Mouse (Mus musculus) heart, adult 2 months (tissue): Measurements from ENCODE around the gene Stk36. TPM values are rescaled to one million over a fixed set of nuclear protein-coding genes. Genes with fewer than 3 reads are reported as not detected.

Experiments
- DNase-seq, 2 experiments: peaks; one replicate each; pipeline ENCODE4 v3.0.0; 2021
- H3K27ac ChIP-seq: fragments of 200-600 bp; 2 replicates; pipeline ENCODE4 v1.8.1; 2022
- H3K27me3 ChIP-seq: fragments of 200-500 bp; 2 replicates; pipeline ENCODE4 v1.6.1; 2012; ENCODE audit warnings: mild to moderate bottlenecking, low read length, inconsistent platforms, mixed read lengths; ENCODE audit not compliant: control insufficient read depth, insufficient read depth
- H3K36me3 ChIP-seq: fragments of 200-500 bp; 2 replicates; pipeline ENCODE4 v1.6.1; 2012; ENCODE audit warnings: low read length, inconsistent platforms; ENCODE audit not compliant: control insufficient read depth, insufficient read depth
- H3K4me1 ChIP-seq: fragments of 200-500 bp; 2 replicates; pipeline ENCODE4 v1.6.1; 2011; ENCODE audit warnings: low read length; ENCODE audit not compliant: control insufficient read depth, insufficient read depth
- H3K4me3 ChIP-seq: fragments of 200-600 bp; 2 replicates; pipeline ENCODE4 v1.8.1; 2022
- H3K79me2 ChIP-seq: fragments of 200-500 bp; replicated peaks from 2 replicates; pipeline ENCODE4 v1.6.1; 2012; ENCODE audit warnings: mild to moderate bottlenecking, inconsistent platforms, low read length, moderate library complexity, mixed read lengths; ENCODE audit not compliant: control insufficient read depth, insufficient read depth
- H3K9ac ChIP-seq: fragments of 200-500 bp; 2 replicates; pipeline ENCODE4 v1.6.1; 2012; ENCODE audit warnings: low read depth, mild to moderate bottlenecking, control low read depth, inconsistent platforms, low read length, mixed read lengths
- CTCF ChIP-seq: fragments of 200-600 bp; IDR thresholded peaks from 2 replicates; pipeline ENCODE4 v1.8.1; 2022; ENCODE audit warnings: antibody characterized with exemption, mild to moderate bottlenecking, moderate library complexity
- EP300 ChIP-seq: fragments of 200-500 bp; IDR thresholded peaks from 2 replicates; pipeline ENCODE4 v1.6.1; 2011; ENCODE audit warnings: low read depth, low read length, control low read depth; ENCODE audit not compliant: insufficient read depth
- POLR2A ChIP-seq: fragments of 200-500 bp; IDR thresholded peaks from 2 replicates; pipeline ENCODE4 v1.6.1; 2011; ENCODE audit warnings: mild to moderate bottlenecking, low read depth, low read length, control low read depth; ENCODE audit not compliant: insufficient read depth
- WGBS: fragments of 180-500 bp; shearing (Covaris S2); methylation state at CpG from one replicate; pipeline ENCODE4 v1.1.7; 2018; 5-methylcytosine and 5-hydroxymethylcytosine counted together
- intact Hi-C: fragments of 180-260 bp; cut with DNase I; formaldehyde crosslinking; loops from one replicate; pipeline ENCODE4 v1.15.1; 2025
- polyA plus RNA-seq: library from polyadenylated mRNA; depleted of rRNA; stranded (reverse); fragments of >200 nt; gene quantifications from 2 replicates; pipeline ENCODE4 v1.2.3, GENCODE M21; 2012
- total RNA-seq, 2 experiments: library from RNA; stranded (reverse); gene quantifications; 2 replicates each; pipeline ENCODE4 v1.2.3; 2021

The Stk36 gene
- total and polyA plus RNA-seq, 3 experiments, result 0.55 to 1.5 (median 0.66) TPM

- H3K27ac ChIP-seq, result no peak overlapping the region
- intact Hi-C loops, result no loop called here
- no peaks in the 10 kb centered on the region for H3K4me1 ChIP-seq
- DNase-seq, result no peak
- H3K4me3 ChIP-seq, result no peak overlapping the region
- no peak overlapping the region for H3K9ac ChIP-seq
- H3K27me3 ChIP-seq, result no peaks in the 10 kb centered on the region
- TF ChIP-seq POLR2A (no peak), EP300 (no peak), CTCF (no peak)
- H3K36me3 ChIP-seq, result no peaks in the 10 kb centered on the region
- 97% methylated on average over 1 of the region's 1 CpGs for WGBS
- H3K79me2 ChIP-seq, result no peaks in the 10 kb centered on the region
Measured at GRCm38 (mm10) chr1:74624183-74624582, 22.9 kb downstream of the Stk36 start.

- no peaks in the 10 kb centered on the region for H3K36me3 ChIP-seq
- no peak overlapping the region for H3K9ac ChIP-seq
- H3K27me3 ChIP-seq, result no peaks in the 10 kb centered on the region
- 64% methylated on average over 4 of the region's 4 CpGs for WGBS
- no peaks in the 10 kb centered on the region for H3K79me2 ChIP-seq
- no peak overlapping the region for H3K27ac ChIP-seq
- no peak overlapping the region for H3K4me3 ChIP-seq
- intact Hi-C loops, result no loop called here
- DNase-seq, result no peak
- no peaks in the 10 kb centered on the region for H3K4me1 ChIP-seq
- TF ChIP-seq EP300 (no peak), CTCF (no peak), POLR2A (no peak)
Measured at GRCm38 (mm10) chr1:74626076-74626475, 24.8 kb downstream of the Stk36 start.

DNA sequence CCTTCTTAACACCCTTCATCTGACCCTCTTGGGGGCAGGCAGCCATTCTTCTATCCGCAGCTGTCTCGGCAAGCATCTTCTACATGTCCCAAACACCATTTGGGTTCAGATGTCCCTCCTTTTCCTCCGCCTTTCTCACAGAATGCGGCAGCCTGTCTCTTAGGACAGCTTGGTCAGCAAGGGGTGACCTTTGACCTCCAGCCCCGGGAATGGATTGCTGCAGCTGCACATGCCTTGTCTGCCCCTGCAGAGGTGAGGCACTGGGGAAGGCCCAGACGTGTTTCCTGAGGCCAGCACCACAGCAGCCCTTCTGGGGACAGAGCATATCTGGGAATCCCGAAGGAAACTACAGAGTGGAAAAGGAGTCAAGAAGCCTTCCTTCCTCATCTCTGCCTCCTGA, 26.8 kb downstream of the Stk36 start:
- Histone ChIP-seq H3K27ac (no peak overlapping the region), H3K36me3 (no peaks in the 10 kb centered on the region)
- whole genome bisulfite sequencing, result 58% methylated on average over 7 of the region's 7 CpGs

GRCm38 (mm10) chr1:74632734-74633133, 31.5 kb downstream of the Stk36 start:
- TF ChIP-seq CTCF (no peak), EP300 (no peak), POLR2A (no peak)
- 78% methylated on average over 4 of the region's 4 CpGs for WGBS

More for the DNA sequence above, 26.8 kb downstream of the Stk36 start:
- Histone ChIP-seq H3K27me3 (no peaks in the 10 kb centered on the region), H3K9ac (no peak overlapping the region), H3K4me1 (no peaks in the 10 kb centered on the region), H3K79me2 (no peaks in the 10 kb centered on the region), H3K4me3 (no peak overlapping the region)
- DNase-seq, result no peak
- TF ChIP-seq POLR2A (no peak), CTCF (no peak), EP300 (no peak)
- intact Hi-C loops, result no loop called here

DNA sequence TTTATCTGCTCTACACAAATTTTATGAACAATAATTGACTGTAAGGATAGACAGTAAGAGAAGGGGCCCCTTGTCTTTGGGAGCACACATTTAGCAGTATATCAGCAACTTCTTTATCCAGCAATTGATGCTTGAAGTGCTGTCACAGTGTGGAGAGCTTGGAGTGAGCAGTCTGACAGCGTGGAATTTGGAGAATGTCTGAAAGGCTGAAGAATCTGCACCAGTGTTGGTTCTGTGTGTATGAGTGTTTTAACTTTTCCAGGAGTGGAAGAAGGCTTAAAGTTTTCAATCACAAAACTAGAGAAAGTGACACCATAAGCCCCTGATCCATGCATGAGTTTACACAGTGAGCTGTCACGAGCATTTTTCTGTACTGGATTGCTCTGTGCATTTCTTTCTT, 42.3 kb downstream of the Stk36 start:
- Histone ChIP-seq H3K27me3 (no peaks in the 10 kb centered on the region), H3K79me2 (no peaks in the 10 kb centered on the region), H3K9ac (no peak overlapping the region), H3K27ac (no peak overlapping the region), H3K4me3 (no peak overlapping the region), H3K36me3 (no peaks in the 10 kb centered on the region), H3K4me1 (no peaks in the 10 kb centered on the region)
- DNase-seq, result no peak
- TF ChIP-seq EP300 (no peak), POLR2A (no peak), CTCF (no peak)
- intact Hi-C loops, result no loop called here
- WGBS, result 67% methylated on average over 2 of the region's 2 CpGs

More at GRCm38 (mm10) chr1:74632734-74633133, 31.5 kb downstream of the Stk36 start:
- no peaks in the 10 kb centered on the region for H3K79me2 ChIP-seq
- H3K9ac ChIP-seq, result no peak overlapping the region
- intact Hi-C loops, result no loop called here
- H3K27ac ChIP-seq, result no peak overlapping the region
- no peaks in the 10 kb centered on the region for H3K27me3 ChIP-seq
- H3K4me3 ChIP-seq, result no peak overlapping the region
- no peaks in the 10 kb centered on the region for H3K4me1 ChIP-seq
- no peaks in the 10 kb centered on the region for H3K36me3 ChIP-seq
- DNase-seq, result no peak

DNA sequence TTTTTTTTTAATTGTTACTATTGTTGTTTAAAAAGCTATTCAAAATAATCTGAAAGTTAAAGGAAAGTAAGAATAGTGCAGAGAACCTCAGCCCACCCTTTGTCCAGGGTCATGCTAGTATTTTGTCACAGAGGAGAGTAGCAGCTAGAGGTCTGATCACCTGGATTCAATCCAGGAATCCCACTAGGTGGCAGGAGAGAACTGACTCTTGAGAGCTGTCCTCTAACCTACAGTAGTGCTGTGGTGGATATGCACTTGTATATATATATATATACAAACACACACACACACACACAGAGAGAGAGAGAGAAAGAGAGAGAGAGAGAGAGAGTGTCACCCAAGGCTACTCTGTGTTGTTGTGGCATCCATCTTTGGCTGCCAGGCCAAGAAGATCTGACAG, 42.7 kb downstream of the Stk36 start:
- Histone ChIP-seq H3K36me3 (no peaks in the 10 kb centered on the region), H3K79me2 (no peaks in the 10 kb centered on the region), H3K9ac (no peak overlapping the region), H3K4me3 (no peak overlapping the region), H3K27ac (no peak overlapping the region), H3K27me3 (no peaks in the 10 kb centered on the region), H3K4me1 (no peaks in the 10 kb centered on the region)
- no peak for DNase-seq
- TF ChIP-seq CTCF (peak; percentile 60), EP300 (no peak), POLR2A (no peak)
- intact Hi-C loops, result no loop called here
